Mouse (Mus musculus) C3H10T1/2 (cell line): ENCODE measurements around the gene Gm20909. TPM values are rescaled to one million over a fixed set of nuclear protein-coding genes. Genes with fewer than 3 reads are reported as not detected.

Experiments used
- polyA plus RNA-seq, 2 experiments: library from polyadenylated mRNA; unstranded; fragments of >200 nt; fragmentation: generic; extraction: Trizol; gene quantifications; one replicate each; pipeline ENCODE4 v1.2.1; 2012; ENCODE audit warnings: missing spikeins in 2 of 2

Gm20909 gene
- not detected for polyA plus RNA-seq

GRCm38 (mm10) chrY:21164270-21164669 is at the start of gene Gm20909:
Gene Gm20909, plus strand, starts transcription at chrY:21164570.

Other genes with a start within 250 kb of the Gm20909 start
- gene Gm29866, start 170.9 kb upstream of the Gm20909 start, polyA plus RNA-seq = not detected
- not detected for gene Gm20865, start 77.0 kb downstream of the Gm20909 start, polyA plus RNA-seq